Mouse (Mus musculus) lung, adult 18-20 months (tissue): ENCODE results near the gene Nav2.
A peak's percentile ranks its signal among the peaks of the same experiment; 100 is the strongest.

ENCODE experiments used
- DNase-seq, 2 experiments: peaks; one replicate each; pipeline ENCODE4 v3.0.0; 2022; ENCODE audit warnings: mixed read lengths in 2 of 2

The Nav2 gene

GRCm38 (mm10) chr7:49164868-49165267 lies 256.4 kb downstream of the Nav2 start:
- DNase-seq: peak; percentile 85 to 91

GRCm38 (mm10) chr7:49172926-49173325 lies 264.4 kb downstream of the Nav2 start:
- DNase-seq: no peak

GRCm38 (mm10) chr7:49175784-49176409 lies 267.4 kb downstream of the Nav2 start:
- DNase-seq: no peak

- DNase-seq: no peak
Observed at GRCm38 (mm10) chr7:49176590-49177201, 268.2 kb downstream of the Nav2 start.

GRCm38 (mm10) chr7:49178217-49178616 lies 269.7 kb downstream of the Nav2 start:
- DNase-seq: no peak

GRCm38 (mm10) chr7:49181010-49181409 lies 272.5 kb downstream of the Nav2 start:
- no peak for DNase-seq

GRCm38 (mm10) chr7:49182427-49182826 lies 273.9 kb downstream of the Nav2 start:
- no peak for DNase-seq

- DNase-seq: no peak
Observed at GRCm38 (mm10) chr7:49183696-49184095, 275.2 kb downstream of the Nav2 start.

GRCm38 (mm10) chr7:49185991-49186390 lies 277.5 kb downstream of the Nav2 start:
- DNase-seq: no peak

- DNase-seq: no peak
Observed at GRCm38 (mm10) chr7:49189364-49189763, 280.8 kb downstream of the Nav2 start.

GRCm38 (mm10) chr7:49190231-49190985 lies 281.9 kb downstream of the Nav2 start:
- no peak for DNase-seq

- DNase-seq: peak; percentile 30 to 61
Observed at GRCm38 (mm10) chr7:49191081-49191678, 282.7 kb downstream of the Nav2 start.

GRCm38 (mm10) chr7:49192061-49192695 lies 283.7 kb downstream of the Nav2 start:
- DNase-seq: no peak

GRCm38 (mm10) chr7:49195711-49196147 lies 287.2 kb downstream of the Nav2 start:
- peak; percentile 83 to 89 for DNase-seq

- DNase-seq: no peak
Observed at GRCm38 (mm10) chr7:49199366-49199765, 290.9 kb downstream of the Nav2 start.

GRCm38 (mm10) chr7:49200270-49200669 lies 291.8 kb downstream of the Nav2 start:
- no peak for DNase-seq

- no peak for DNase-seq
Observed at GRCm38 (mm10) chr7:49202971-49203370, 294.5 kb downstream of the Nav2 start.

- DNase-seq: no peak
Observed at GRCm38 (mm10) chr7:49204856-49205255, 296.3 kb downstream of the Nav2 start.

- no peak for DNase-seq
Observed at GRCm38 (mm10) chr7:49205551-49205950, 297.0 kb downstream of the Nav2 start.

GRCm38 (mm10) chr7:49206775-49207676 lies 298.5 kb downstream of the Nav2 start:
- DNase-seq: peak; percentile 35 to 49

- DNase-seq: no peak
Observed at GRCm38 (mm10) chr7:49209526-49209925, 301.0 kb downstream of the Nav2 start.

- no peak for DNase-seq
Observed at GRCm38 (mm10) chr7:49210721-49211120, 302.2 kb downstream of the Nav2 start.
